Mouse (Mus musculus): ENCODE results near the gene Slc9a5.

DNA sequence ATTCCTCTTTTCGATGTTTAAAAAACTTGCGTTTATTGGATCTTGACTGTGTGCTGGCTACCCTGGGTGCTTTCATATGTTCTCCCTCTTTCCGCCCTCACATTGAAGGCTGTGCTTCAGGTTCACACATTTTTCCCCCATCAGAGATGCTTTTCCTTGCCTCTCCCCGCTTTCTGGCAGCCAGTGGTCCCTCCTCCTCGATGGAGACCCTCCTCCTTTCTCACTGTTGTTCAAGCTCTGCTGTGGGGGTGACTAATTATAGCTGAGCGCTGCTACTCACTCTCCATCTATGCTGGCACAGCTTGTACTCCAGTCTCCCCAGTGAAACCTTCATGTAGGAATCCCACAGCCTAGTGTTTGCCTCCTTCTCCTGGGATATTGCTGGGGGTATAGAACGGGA lies 1.5 kb downstream of the Slc9a5 start:
- TF ChIP-seq CTCF (IDR thresholded peaks at IDR 0.05; ENCODE audit: low read depth, low read length) (no peak), POLR2A (IDR thresholded peaks at IDR 0.05; ENCODE audit: borderline replicate concordance, low read depth, low read length) (no peak)
